Comparison of ENCODE assay signal across 12 mouse cellular contexts in the genomic region with DNA sequence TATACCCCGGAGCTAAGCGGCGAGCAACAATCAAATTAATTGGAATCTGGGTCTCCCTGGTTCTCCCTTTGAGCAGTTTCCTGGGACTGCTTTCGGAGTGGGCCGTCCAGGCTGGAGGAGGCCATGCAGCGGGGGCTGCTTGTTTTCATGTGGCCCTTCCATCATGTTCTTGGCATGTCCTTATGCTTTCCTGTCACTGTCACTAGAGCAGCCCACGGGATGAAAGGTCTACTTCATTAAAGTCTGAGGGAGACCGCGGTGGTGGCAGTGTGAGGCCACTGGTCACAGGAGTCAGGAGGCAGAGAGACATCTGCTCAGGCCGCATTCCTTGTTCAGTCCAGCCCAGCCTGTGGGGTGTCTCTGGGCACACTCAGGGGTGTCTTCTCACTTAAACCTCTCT. TPM values are rescaled to one million over a fixed set of nuclear protein-coding genes. Genes with fewer than 3 reads are reported as not detected.
DNase-seq lines count a peak whose midpoint lies in the region; ATAC-seq lines count a peak whose summit lies in the region.
"Had no signal": no experiment of that assay in that cellular context is flagged by ENCODE, and none has a peak within 500 bp of the region (broad histone marks: within the 10 kb centered on the region; RNA-seq: fewer than 3 reads in every experiment).

No protein-coding gene starts in this region.

- H3K4me3 ChIP-seq in heart, embryonic 13.5 days: no peak overlapping the region
- no peak overlapping the region for H3K4me3 ChIP-seq in embryonic facial prominence, embryonic 10.5 days
- H3K4me3 ChIP-seq in forebrain, embryonic 14.5 days (ENCODE audit: low read depth, low read length): no peak overlapping the region
- H3K4me3 ChIP-seq in limb, embryonic 10.5 days: no peak overlapping the region

- peaks cover 78% of the 10 kb centered on the region for H3K4me1 ChIP-seq in heart, embryonic 13.5 days
- H3K4me1 ChIP-seq in embryonic facial prominence, embryonic 10.5 days: peaks cover 53% of the 10 kb centered on the region
- peaks cover 18% of the 10 kb centered on the region for H3K4me1 ChIP-seq in forebrain, embryonic 14.5 days (ENCODE audit: control insufficient read depth, insufficient read depth, low read length)
- H3K4me1 ChIP-seq in limb, embryonic 10.5 days: peaks cover 58% of the 10 kb centered on the region

- DNase-seq in heart, adult 18-20 months: no peak
- no peak for DNase-seq in embryonic facial prominence, embryonic 10.5 days (ENCODE audit: low spot score)
- DNase-seq in forebrain, embryonic 14.5 days (ENCODE audit: low spot score): no peak
- no peak for DNase-seq in limb, embryonic 10.5 days (ENCODE audit: low spot score)
- no peak for DNase-seq in embryo, embryonic 11 days
- no peak for DNase-seq in adrenal gland, adult 8-10 months
- DNase-seq in adrenal gland, postnatal 10 days: no peak
- DNase-seq: lung, adult 18-20 months; spleen, adult 18-20 months had no signal

- no peak overlapping the region for H3K27ac ChIP-seq in heart, embryonic 13.5 days (replicated peaks)
- H3K27ac ChIP-seq in embryonic facial prominence, embryonic 10.5 days (replicated peaks): peak overlapping the region; percentile 74
- H3K27ac ChIP-seq in forebrain, embryonic 14.5 days (ENCODE audit: low read depth, low read length): peak overlapping the region; percentile 78
- peak overlapping the region; percentile 43; the same call in 1 of the 2 replicates for H3K27ac ChIP-seq in limb, embryonic 10.5 days

- no peak overlapping the region for H3K4me2 ChIP-seq in heart, embryonic 13.5 days
- no peak overlapping the region for H3K4me2 ChIP-seq in forebrain, embryonic 14.5 days (ENCODE audit: low read length)

- H3K9ac ChIP-seq in heart, embryonic 13.5 days: peak overlapping the region; percentile 30
- H3K9ac ChIP-seq in forebrain, embryonic 14.5 days (ENCODE audit: low read length): peak overlapping the region; percentile 56

- no peaks in the 10 kb centered on the region for H3K9me3 ChIP-seq in heart, embryonic 13.5 days
- no peaks in the 10 kb centered on the region for H3K9me3 ChIP-seq in embryonic facial prominence, embryonic 10.5 days
- no peaks in the 10 kb centered on the region for H3K9me3 ChIP-seq in forebrain, embryonic 14.5 days (replicated peaks; ENCODE audit: control insufficient read depth, low read length)
- no peaks in the 10 kb centered on the region for H3K9me3 ChIP-seq in limb, embryonic 10.5 days (replicated peaks)

- 71% methylated on average over 10 of the region's 10 CpGs for WGBS in heart, embryonic 13.5 days
- 78% methylated on average over 10 of the region's 10 CpGs for WGBS in embryonic facial prominence, embryonic 10.5 days
- 45% methylated on average over 10 of the region's 10 CpGs for WGBS in forebrain, embryonic 14.5 days
- WGBS in limb, embryonic 10.5 days: 75% methylated on average over 10 of the region's 10 CpGs

- no peaks in the 10 kb centered on the region for H3K27me3 ChIP-seq in heart, embryonic 13.5 days (replicated peaks)
- H3K27me3 ChIP-seq in embryonic facial prominence, embryonic 10.5 days (replicated peaks; ENCODE audit: low read depth, poor library complexity, severe bottlenecking): no peaks in the 10 kb centered on the region
- H3K27me3 ChIP-seq in forebrain, embryonic 14.5 days (replicated peaks; ENCODE audit: control insufficient read depth, insufficient read depth, low read length): no peaks in the 10 kb centered on the region
- no peaks in the 10 kb centered on the region for H3K27me3 ChIP-seq in limb, embryonic 10.5 days (ENCODE audit: low read depth, poor library complexity, severe bottlenecking)

- H3K36me3 ChIP-seq in heart, embryonic 13.5 days: peaks cover 5% of the 10 kb centered on the region; the same call in 1 of the 2 replicates
- peaks cover 10% of the 10 kb centered on the region for H3K36me3 ChIP-seq in embryonic facial prominence, embryonic 10.5 days (replicated peaks)
- no peaks in the 10 kb centered on the region for H3K36me3 ChIP-seq in forebrain, embryonic 14.5 days (ENCODE audit: control insufficient read depth, insufficient read depth, low read length)
- H3K36me3 ChIP-seq in limb, embryonic 10.5 days: peaks cover 17% of the 10 kb centered on the region

- no peak for ATAC-seq in heart, embryonic 13.5 days (ENCODE audit: extremely low read depth, insufficient number of reproducible peaks, low FRiP score, low TSS enrichment)
- ATAC-seq in forebrain, embryonic 14.5 days: no peak
- ATAC-seq: intestine, embryonic 16.5 days had no signal

RNA-seq across cellular contexts. Expression of a gene that starts 48.2 kb away (rescaled TPM):
- polyA plus RNA-seq in heart, embryonic 13.5 days (2015; fragmentation: Nextera tagmentation; extraction: Ambion mirVana): 0.49 and 0.55 TPM in 2 replicates
- total RNA-seq in heart, adult 18-20 months (2021): under 1 TPM in 1 of 2 experiments, not detected in 1; 0.33 TPM
- 0.54 and 0.83 TPM in 2 replicates for polyA plus RNA-seq in embryonic facial prominence, embryonic 10.5 days (2016; fragmentation: Nextera tagmentation; extraction: Ambion mirVana)
- 1.6 TPM in 2 replicates for polyA plus RNA-seq in forebrain, embryonic 14.5 days (2014; fragmentation: Nextera tagmentation; extraction: Ambion mirVana)
- 0.97 and 1.1 TPM in 2 replicates for polyA plus RNA-seq in limb, embryonic 10.5 days (2016; fragmentation: Nextera tagmentation; extraction: Ambion mirVana)
- total RNA-seq in adrenal gland, adult 8-10 months (2022): under 1 TPM in 1 of 4 experiments, not detected in 3; 0.46 TPM
- under 1 TPM; 0.24 to 0.57 TPM for total RNA-seq in adrenal gland, postnatal 10 days (2021)
- total RNA-seq: adrenal gland, adult 18-20 months had no signal
